Mouse (Mus musculus) liver, adult 2 months (tissue): Measurements from ENCODE around the gene Olfr281.

Experiments
- CTCF ChIP-seq: fragments of 200-500 bp; IDR thresholded peaks from 2 replicates; pipeline ENCODE4 v1.5.1; 2011; ENCODE audit warnings: low read depth, low read length, control low read depth
- POLR2A ChIP-seq: fragments of 200-500 bp; IDR thresholded peaks from 2 replicates; pipeline ENCODE4 v1.6.1; 2011; ENCODE audit warnings: low read length, control low read depth; ENCODE audit not compliant: insufficient read depth; ENCODE audit errors: extremely low read depth

DNA sequence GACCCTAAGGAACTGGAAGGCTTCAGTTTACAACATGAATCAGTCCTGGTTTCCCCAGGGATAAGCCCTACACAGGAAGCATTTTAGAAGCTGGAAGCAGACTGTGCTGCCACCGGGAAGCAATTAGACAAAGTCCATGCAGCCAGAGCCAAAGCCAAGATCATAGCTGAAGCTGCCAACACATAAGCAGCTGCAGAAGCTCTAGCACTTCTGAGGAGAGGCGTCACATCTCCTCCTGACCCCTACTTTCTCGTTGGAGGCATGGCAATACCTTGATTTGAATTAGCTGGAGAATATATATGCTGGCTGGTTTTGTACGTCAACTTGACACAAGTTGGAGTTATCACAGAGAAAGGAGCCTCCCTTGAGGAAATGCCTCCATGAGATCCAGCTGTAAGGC, 31.5 kb upstream of the Olfr281 start:
- TF ChIP-seq POLR2A (no peak), CTCF (no peak)
